Mouse (Mus musculus): Measurements from ENCODE around the gene Gm28035. TPM values are rescaled to one million over a fixed set of nuclear protein-coding genes. Genes with fewer than 3 reads are reported as not detected.

Gm28035 gene
- total RNA-seq, 2 experiments from 2014 or later: 0.99 to 2.0 TPM

DNA sequence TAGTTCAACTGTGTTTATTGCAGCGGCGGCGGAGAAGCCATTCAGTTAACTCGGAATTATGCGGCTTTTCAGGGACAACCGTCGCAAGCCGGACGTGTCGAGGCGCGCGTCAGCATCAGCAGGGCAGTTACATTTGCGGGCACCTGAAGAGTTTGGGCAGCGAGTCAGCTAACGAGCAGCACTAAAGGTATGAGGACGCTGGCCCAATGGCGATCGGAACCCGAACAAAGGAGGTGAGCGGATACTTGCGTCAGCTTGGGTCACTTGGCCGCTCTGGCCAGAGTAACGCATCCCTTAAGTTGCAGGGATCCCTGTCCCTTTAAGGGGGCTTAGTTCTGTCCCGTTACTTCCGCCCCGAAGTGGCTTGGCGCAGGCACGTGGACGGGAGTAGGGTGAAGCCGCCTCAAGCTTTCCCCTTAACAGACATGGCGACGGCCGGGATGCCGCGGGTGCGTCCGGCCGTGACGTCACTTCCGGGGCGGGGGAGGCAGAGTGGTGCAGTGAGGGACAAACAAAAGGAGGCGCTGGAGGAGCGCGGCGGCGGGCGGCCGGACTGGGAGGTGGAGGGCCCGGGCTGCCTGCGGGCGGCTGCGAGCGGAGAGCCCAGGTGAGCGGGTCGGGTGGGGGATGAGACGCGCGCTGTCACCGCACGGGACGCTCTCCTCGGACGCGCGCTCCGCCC is 3.0 kb upstream of the Gm28035 start, which contains the start of gene Lrrc8a:
Gene Lrrc8a (plus strand): TSS at position 517 of the 682 bp plus-strand sequence.
- intact Hi-C loops (cut with DNase I): loop anchor here (2.0 kb wide), 1 partner anchor 31 kb away; no protein-coding TSS in a partner anchor

DNA sequence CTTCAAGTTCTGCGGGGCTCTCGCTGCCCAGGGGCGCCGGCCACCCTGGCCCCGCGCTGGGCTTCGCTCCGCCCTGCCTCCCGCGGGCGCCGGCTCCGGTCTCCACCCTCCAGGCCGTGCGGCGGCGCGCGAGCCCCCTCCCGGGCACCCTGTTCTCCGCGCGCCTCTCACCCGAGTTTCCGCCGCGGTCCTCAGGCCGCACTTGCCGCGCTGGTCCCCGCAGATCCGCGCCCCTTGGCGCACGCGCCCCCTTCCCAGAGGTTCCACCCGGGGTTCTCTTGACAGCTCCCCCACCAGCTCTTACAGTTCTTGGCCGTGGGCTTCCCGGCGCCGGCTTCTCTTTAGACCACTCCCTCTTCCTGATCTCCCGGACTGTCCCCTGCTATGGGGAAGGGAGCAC is 2.5 kb upstream of the Gm28035 start:
- intact Hi-C loops (cut with DNase I): loop anchor here (2.0 kb wide), 2 partner anchors 31 kb away; no protein-coding TSS in a partner anchor
- DNase-seq: peak; percentile 58 to 66

More for the DNA sequence above, 3.0 kb upstream of the Gm28035 start, which contains the start of gene Lrrc8a:
- DNase-seq: peak; percentile 99 to 100

DNA sequence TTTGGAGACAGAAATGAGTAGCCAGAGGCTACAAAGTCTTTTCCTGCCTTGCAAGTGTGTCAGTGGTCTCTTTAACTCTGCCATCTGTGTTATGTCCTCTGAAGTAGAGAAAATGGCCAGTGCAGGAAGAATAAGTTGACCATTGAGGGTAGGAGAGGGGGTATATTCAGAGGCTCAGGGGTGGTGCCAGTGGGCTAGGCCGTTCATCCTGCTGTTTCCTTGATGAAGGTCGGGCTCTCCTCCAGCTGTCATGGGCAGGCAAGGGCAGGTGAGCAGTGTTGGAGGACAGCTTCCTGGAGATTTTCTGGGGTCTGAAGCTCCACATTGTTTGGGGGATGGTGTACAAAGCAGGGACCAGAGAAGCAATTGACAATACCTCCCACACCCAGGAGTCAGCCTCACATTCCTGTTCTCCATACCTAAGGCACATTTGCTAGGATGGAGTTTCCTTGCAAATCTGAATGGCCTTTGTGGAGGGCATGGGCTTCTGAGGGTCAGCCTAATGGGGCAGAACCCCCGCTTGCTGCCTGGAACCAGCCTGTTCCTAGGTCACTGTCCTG is 1.4 kb upstream of the Gm28035 start:
- DNase-seq: no peak
- intact Hi-C loops (cut with DNase I): loop anchor here (2.0 kb wide), 1 partner anchor 30 kb away; no protein-coding TSS in a partner anchor

DNA sequence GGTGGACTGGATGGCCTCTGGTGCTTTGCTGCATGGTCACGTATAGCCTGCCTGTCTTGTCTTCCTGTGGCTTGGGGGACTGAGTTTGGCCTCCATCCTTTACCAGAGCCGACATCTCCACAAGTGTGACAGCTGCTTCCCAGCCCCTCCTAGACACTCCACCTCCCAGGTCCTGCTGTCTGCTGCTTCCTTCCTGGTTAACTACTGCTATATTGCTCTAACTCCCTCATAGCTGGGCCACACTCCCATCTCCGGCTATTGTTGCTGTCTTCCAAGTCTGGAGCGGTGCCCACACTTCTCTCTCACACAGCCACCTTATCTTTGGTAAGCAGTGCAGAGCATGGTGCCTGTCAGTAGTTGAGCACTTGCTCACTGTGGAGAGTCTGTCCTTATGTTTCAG is 590 bp upstream of the Gm28035 start:
- DNase-seq: no peak
- intact Hi-C loops (cut with DNase I): loop anchor here (2.0 kb wide), 1 partner anchor 29 kb away; no protein-coding TSS in a partner anchor

DNA sequence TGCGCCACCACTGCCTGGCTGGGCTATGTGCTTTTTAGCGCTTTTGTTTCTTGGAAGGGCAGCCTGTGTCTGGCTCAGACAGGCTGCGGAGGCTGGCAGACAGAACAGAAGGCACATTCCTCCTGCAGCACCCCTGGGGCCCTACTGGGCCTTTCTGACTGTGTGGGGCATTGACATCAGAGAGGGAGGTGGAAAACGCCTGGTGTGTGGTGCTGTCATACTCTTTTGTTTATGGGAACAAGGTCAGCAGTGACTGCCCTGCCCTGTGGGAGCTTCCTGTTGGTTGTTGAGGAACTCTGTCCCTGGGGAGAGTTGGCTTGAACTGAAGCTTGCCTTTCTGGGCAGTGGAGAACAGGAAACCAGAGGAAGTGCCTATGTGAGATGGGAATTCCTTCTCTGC is 2.1 kb downstream of the Gm28035 start:
- intact Hi-C loops (cut with DNase I): no loop called here
- DNase-seq: peak; percentile 42 to 46

DNA sequence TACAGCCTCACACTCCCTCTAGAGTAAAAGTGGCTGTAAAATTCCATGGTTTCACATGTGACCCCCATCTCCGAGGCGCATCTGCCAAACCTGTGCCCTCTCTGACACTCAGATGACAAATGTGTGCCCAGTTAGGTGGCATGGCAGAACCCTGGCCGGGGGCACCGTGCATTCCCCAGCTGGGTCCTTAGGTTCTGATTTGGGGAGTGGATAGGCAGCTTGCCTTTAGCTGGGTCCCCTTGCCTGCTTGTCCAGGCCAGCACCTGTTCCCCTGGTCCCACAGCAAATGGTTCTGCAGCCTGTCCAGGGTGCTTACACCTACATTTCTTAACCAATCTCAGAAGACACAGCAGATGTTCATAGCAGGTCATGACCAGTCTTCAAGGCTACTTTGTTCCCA is 3.0 kb downstream of the Gm28035 start:
- intact Hi-C loops (cut with DNase I): no loop called here

DNA sequence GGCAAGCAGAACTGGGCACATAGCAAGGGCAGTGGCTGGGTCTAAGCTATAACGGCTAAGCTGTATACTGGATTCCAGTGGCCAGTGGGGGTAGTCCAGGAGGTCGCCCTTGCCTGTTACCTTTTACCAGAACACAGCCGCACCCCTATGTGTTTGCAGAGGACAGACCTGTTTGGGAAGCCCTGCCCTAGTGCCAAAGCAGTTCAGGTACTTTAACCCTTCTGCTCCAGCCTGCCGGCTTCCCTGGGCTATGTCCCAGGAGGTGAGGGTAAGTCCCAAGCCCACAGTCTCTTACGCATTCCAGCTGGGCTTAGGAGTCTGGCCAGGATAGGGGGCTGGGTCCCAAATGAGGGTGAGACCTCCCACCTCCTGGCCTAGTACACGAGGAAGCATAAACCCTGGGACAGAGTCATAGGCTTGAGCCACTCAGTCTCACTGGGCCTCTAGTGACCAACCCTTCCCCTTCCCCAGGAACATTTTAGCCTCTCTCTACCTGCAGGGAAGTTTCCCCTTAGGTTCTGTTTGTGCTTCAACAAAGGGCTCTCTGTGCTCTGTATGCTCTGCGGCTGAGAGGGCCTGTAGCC is 4.3 kb downstream of the Gm28035 start:
- intact Hi-C loops (cut with DNase I): no loop called here
- peak in 1 of 2 experiments; percentile 2 for DNase-seq

More for the DNA sequence above, 3.0 kb downstream of the Gm28035 start:
- peak in 1 of 2 experiments; percentile 7 for DNase-seq

DNA sequence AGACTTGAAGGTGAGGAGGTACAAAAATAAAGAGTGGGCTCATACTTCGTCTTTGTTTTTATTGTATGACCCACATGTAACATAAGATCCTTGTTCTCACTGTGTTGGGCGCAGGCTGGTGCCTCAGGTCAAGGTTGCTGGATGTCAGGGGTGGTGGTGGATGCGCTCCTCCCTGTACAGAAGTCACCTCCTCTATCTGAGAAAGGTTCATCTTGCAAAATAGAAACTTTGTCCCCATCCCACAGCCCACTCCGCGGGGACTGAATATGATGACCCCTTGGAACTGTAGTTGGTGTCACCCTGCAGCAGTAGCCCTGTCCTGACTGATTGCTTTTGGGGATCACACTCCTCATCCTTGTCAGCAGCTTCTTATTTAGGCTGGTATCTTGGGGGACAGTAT is 6.7 kb downstream of the Gm28035 start:
- no peak for DNase-seq
- intact Hi-C loops (cut with DNase I): no loop called here

DNA sequence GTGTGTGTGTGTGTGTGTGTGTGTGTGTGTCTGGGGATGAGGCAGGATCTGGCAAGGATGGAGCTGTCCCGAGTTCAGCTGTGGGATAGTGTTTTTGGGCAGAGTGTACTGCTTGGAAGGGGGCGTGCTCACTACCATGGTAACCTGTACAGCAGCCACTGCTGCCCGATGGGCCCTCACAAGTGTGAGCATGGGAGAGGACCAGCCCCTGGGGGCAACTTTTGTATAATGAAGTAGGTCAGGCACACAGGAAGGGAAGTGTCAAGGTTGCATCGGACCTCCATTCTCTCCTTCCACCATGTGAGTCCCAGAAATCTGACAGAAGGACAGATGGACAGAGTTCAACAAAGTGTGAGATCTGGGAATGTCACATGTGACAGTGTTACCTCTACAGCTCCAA is 7.3 kb downstream of the Gm28035 start:
- DNase-seq: no peak
- intact Hi-C loops (cut with DNase I): no loop called here

DNA sequence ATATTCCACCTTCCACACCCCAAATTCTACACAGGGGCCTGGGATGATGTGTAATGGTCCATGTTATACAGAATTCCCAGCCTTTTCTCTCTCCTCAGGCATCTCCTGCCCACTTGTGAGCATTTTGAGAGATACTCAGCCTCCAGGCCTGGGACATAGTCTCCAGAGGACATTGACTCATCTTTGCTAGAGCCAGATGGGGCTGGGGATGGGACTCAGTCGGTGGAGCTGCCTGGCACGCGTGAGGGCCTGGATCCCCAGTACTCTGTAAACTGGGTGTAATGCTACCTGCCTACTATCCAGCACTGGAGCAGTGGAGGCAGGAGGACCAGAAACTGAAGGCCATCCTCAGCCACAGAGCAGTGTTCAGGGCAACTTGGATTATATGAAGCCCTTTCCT is 8.8 kb downstream of the Gm28035 start:
- no peak for DNase-seq
- intact Hi-C loops (cut with DNase I): no loop called here

DNA sequence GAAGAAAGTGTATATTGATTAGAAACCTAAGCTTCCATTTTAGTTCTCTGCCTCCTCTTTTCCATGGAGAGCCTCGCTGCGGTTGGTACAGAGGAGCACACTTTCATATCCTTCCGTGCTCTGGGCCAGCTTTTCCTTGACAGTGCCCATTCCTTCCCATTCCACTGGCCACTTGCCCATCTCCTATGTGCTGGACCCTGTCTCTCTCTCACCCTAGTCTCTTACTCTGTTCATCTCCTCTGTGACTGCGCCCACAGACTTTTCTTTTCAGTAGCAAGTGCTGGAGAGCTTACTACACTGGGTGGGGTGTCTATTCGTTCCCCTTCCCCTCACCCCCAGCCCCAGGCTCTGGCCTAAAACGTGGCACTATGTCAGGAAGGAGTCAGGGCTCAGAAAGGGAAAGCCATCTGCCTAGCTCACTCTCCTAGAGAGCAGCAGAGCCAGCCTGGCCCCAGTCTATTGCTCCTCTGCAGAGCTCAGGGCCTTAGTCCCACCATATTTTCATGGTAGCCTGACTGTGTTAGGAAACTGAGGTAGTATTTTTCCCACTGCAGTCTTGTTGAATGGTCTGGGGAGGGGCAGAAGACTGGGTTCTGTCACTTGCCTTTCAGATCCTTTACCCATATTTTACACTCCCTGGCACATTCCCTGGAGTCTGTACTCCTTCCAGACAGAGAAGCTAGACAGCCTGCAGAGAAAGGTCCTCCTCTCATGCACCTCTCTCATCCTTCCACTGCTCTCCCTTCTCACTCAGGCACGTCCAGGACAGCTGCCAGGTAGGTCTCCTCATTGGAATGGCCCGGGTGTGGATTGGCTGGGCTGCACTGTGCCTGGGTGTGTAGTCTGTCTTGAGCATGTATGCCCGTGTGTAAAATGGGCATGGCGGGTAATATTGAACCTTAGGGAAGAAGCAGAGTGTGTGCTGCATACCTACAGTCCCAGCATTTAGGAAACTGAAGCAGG is 10.1 kb downstream of the Gm28035 start:
- no peak for DNase-seq
- intact Hi-C loops (cut with DNase I): no loop called here

DNA sequence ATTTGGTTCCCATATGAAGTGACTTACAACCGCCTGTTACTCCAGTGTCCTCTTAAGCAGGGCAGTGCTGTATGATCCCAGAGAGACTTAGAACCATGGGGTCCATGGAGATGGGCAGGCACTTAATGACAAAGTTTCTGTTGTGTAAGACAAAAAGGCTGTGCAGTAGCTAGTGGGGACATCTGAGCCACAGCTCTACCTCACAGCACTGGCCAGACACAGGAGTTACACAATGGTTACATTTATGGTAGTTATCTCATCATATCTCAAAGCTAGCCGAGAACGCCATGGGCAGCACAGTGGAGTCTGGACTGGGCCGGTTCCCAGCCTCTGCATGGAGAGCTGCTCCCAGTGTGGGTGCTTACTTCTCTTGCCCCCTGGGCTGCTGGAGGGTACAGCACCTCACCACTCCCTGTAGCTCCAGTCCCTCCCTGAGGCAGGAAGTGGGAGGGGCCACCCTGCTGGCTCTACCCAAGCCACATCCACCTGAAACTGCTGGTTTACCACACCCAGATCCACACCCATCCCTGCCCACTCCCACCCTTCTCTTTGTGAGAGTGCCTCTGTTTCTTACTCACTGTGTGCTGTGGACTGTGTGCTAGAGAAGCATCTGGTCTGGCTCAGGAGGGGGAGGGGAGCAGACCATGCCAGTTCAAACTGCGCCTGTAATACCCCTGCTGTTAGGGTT is 11.2 kb downstream of the Gm28035 start:
- intact Hi-C loops (cut with DNase I): no loop called here
- DNase-seq: no peak

DNA sequence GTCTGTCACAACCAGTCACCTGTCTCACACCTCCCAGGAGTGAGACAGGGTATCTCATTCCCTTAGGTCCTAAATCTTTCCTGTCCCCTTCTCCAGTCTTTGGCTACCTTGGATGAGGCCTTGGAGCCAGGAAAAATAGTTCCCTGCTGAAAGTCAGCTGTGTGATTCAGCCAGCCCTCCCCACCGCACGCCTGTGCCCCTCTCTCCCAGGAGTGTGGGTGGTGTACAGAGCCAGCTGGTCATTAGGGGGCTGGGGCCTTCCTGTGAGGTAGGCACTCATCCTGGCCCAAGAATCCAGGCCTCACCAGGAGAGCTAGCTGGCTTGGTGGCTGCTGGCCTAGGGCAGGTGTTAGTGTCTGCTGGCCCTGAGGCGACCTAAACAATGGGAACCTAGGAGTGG is 12.2 kb downstream of the Gm28035 start:
- no peak for DNase-seq
- intact Hi-C loops (cut with DNase I): no loop called here

DNA sequence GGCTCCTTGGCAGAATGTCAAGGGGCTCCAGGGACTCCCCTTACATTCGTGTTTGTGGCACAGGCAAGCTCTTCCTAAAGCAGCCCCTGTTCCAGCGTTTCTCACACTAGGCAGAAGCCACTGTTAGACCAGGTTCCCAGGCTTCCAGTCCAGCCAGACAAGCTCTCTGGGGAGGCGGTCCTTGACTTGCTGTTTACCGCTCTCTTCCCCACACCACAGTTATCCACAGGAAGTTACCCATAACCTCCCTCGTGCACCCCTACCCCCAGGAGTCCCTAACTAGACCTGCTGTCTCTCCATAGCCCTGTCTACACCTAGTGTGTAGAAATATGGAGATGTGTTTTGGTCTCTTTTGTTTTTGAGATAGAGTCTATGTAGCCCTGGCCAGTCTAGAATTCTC is 13.4 kb downstream of the Gm28035 start:
- DNase-seq: no peak
- intact Hi-C loops (cut with DNase I): no loop called here

DNA sequence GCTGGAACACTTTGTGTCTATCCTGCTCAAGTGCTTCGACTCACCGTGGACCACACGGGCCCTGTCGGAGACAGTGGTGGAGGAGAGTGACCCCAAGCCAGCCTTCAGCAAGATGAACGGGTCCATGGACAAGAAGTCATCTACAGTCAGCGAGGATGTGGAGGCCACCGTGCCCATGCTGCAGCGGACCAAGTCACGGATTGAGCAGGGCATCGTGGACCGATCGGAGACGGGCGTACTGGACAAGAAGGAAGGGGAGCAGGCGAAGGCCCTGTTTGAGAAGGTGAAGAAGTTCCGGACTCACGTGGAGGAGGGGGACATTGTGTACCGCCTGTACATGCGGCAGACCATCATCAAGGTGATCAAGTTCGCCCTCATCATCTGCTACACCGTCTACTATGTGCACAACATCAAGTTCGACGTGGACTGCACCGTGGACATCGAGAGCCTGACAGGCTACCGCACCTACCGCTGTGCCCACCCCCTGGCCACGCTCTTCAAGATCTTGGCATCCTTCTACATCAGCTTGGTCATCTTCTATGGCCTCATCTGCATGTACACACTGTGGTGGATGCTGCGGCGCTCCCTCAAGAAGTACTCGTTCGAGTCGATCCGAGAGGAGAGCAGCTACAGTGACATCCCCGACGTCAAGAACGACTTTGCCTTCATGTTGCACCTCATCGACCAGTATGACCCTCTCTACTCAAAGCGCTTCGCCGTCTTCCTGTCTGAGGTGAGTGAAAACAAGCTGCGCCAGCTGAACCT is 15.4 kb downstream of the Gm28035 start:
- no peak for DNase-seq
- intact Hi-C loops (cut with DNase I): no loop called here

DNA sequence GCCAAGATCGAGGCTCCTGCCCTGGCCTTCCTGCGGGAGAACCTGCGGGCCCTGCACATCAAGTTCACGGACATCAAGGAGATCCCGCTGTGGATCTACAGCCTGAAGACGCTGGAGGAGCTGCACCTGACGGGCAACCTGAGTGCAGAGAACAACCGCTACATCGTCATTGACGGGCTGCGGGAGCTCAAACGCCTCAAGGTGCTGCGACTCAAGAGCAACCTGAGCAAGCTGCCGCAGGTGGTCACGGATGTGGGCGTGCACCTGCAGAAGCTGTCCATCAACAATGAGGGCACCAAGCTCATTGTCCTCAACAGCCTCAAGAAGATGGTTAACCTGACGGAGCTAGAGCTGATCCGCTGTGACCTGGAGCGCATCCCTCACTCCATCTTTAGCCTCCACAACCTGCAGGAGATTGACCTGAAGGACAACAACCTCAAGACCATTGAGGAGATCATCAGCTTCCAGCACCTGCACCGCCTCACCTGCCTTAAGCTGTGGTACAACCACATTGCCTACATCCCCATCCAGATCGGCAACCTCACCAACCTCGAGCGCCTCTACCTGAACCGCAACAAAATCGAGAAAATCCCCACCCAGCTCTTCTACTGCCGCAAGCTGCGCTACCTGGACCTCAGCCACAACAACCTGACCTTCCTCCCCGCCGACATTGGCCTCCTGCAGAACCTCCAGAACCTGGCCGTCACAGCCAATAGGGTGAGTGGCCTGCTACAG is 16.4 kb downstream of the Gm28035 start:
- intact Hi-C loops (cut with DNase I): no loop called here

DNA sequence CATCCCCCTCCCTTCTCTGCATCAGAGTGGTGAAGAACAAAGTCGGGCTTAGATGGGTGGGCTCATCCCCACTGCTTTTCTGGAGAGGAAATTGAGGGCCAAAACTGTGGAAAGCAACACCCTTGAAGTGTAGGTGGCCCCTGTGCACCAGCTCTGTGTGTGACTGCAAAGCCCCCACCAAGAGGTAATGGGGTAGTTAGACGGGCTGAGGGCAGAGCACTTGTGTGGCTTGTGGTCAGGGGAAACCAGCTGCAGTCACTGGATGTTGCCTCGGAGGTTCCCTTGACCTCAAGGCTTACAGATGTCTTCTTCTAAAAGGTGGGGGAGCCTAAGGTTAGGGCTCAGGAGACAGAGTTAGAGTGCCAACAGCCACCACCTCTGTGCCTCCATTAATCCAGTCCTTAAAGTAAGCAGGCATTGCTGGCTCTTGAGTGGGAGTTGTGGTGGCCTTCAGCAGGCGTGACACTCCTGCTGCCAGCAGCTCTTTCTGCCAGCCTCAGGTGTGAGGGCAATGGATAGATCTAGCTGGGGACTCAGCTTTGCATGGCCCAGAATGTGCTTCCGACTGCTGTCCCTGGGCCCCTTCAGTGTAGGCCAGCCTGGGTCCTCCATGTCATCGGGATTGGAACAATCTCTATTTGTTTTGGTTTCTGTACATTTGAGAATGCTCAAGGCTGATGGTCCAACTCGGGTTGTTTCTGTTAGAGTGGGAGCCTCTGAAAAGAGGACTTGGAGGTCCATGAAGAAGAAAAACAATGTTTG is 17.5 kb downstream of the Gm28035 start:
- intact Hi-C loops (cut with DNase I): no loop called here
- DNase-seq: no peak

More for the DNA sequence above, 16.4 kb downstream of the Gm28035 start:
- DNase-seq: no peak

DNA sequence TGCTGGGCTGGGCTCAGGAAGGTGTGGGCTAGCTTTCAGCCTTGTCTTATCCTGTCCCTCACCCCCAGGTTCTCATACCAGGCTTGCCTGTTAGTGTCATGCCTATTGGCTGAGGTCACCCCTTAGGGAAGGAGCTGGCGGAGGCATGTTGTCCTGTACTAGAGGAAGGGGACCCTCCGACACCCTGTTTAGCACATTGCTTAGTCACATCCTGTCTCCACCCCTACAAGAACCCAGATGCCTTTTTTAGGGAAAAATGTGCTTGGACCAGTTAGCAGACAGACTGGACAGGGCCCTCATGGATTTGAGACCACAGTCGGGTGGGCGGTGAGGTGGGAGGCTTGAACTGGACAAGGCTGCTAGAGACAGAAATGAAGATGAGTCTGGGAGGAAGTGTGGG is 18.2 kb downstream of the Gm28035 start:
- intact Hi-C loops (cut with DNase I): no loop called here
- DNase-seq: peak in 1 of 2 experiments; percentile 77
